Comparison of ENCODE assay signal across 10 mouse cellular contexts in the genomic region with DNA sequence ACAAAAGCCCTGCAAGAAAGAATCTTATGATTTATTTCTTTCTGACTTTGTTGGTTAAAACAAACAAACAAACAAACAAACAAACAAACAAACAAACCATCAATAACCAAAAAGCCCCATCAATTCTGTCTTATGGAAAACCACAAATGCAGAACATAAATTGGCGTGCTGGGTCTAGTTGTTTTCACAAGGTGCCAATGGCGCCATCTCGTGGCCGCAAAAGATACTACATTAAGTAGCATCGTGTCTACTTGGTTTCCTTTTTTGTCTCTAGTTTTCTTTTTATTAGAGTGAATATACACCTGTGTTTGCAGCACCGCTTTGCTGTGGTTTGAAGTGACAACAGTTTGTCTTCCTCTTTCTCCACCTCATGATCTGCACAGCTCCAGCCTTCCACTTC. TPM values are rescaled to one million over a fixed set of nuclear protein-coding genes. Genes with fewer than 3 reads are reported as not detected.
DNase-seq lines count a peak whose midpoint lies in the region; ATAC-seq and TF ChIP-seq lines count a peak whose summit lies in the region.
"Had no signal": no experiment of that assay in that cellular context is flagged by ENCODE, and none has a peak within 500 bp of the region (broad histone marks: within the 10 kb centered on the region; RNA-seq: fewer than 3 reads in every experiment).

No protein-coding gene starts in this region.

- no peak overlapping the region for H3K4me3 ChIP-seq in hindbrain, embryonic 14.5 days (replicated peaks; ENCODE audit: low read length)
- no peak overlapping the region for H3K4me3 ChIP-seq in hindbrain, embryonic 12.5 days
- H3K4me3 ChIP-seq in left cerebral cortex, adult 2 months, result no peak overlapping the region
- H3K4me3 ChIP-seq: embryonic facial prominence, embryonic 12.5 days had no signal

- peak; percentile 92 for DNase-seq in hindbrain, embryonic 14.5 days (ENCODE audit: low spot score)
- peak; percentile 83 for DNase-seq in adrenal gland, postnatal 10 days
- DNase-seq in embryo, embryonic 11.5 days (ENCODE audit: low read depth, low spot score), result peak; percentile 48
- DNase-seq in heart, postnatal 10 days, result peak; percentile 79 to 88
- DNase-seq in left cerebral cortex, adult 2 months (ENCODE audit: extremely low spot score in 1 of 2, low spot score in 2 of 2), result peak; percentile 72 to 73
- DNase-seq in natural killer cell, adult 2 months (ENCODE audit: low spot score in 2 of 2), result peak; percentile 35 to 69
- peak; percentile 57 for DNase-seq in testis, postnatal 14 days (ENCODE audit: low spot score)

- peak; percentile 79 for TF ChIP-seq CTCF in left cerebral cortex, adult 2 months (IDR thresholded peaks at IDR 0.05)

- intact Hi-C loops in heart, postnatal 10 days (cut with DNase I), result loop anchor here (1.0 to 10.0 kb wide), 3 partner anchors 78 to 896 kb away; no protein-coding TSS in a partner anchor
- intact Hi-C loops in left cerebral cortex, adult 2 months (cut with DNase I), result loop anchor here (1.0 kb wide), 1 partner anchor 78 kb away; no protein-coding TSS in a partner anchor

- H3K9me3 ChIP-seq in hindbrain, embryonic 14.5 days (ENCODE audit: control insufficient read depth, low read length), result no peaks in the 10 kb centered on the region
- H3K9me3 ChIP-seq in hindbrain, embryonic 12.5 days (replicated peaks), result no peaks in the 10 kb centered on the region
- H3K9me3 ChIP-seq: embryonic facial prominence, embryonic 12.5 days had no signal

- H3K4me2 ChIP-seq in hindbrain, embryonic 14.5 days (replicated peaks), result no peak overlapping the region
- H3K4me2 ChIP-seq in hindbrain, embryonic 12.5 days (replicated peaks), result no peak overlapping the region
- H3K4me2 ChIP-seq: embryonic facial prominence, embryonic 12.5 days had no signal

- H3K36me3 ChIP-seq in hindbrain, embryonic 14.5 days (replicated peaks; ENCODE audit: control insufficient read depth, insufficient read depth), result no peaks in the 10 kb centered on the region
- no peaks in the 10 kb centered on the region for H3K36me3 ChIP-seq in hindbrain, embryonic 12.5 days
- H3K36me3 ChIP-seq: embryonic facial prominence, embryonic 12.5 days had no signal

- peaks cover 6% of the 10 kb centered on the region for H3K27me3 ChIP-seq in hindbrain, embryonic 14.5 days (ENCODE audit: control insufficient read depth, insufficient read depth, low read length)
- H3K27me3 ChIP-seq in hindbrain, embryonic 12.5 days, result peaks cover 16% of the 10 kb centered on the region

- H3K4me1 ChIP-seq in hindbrain, embryonic 14.5 days (replicated peaks; ENCODE audit: control insufficient read depth, insufficient read depth, low read length), result no peaks in the 10 kb centered on the region
- H3K4me1 ChIP-seq in hindbrain, embryonic 12.5 days, result 0 out of 2 replicates have a peak, but pooled peaks cover 2% of the 10 kb centered on the region
- H3K4me1 ChIP-seq: embryonic facial prominence, embryonic 12.5 days had no signal

- no peak overlapping the region for H3K9ac ChIP-seq in hindbrain, embryonic 14.5 days
- H3K9ac ChIP-seq in hindbrain, embryonic 12.5 days, result no peak overlapping the region
- H3K9ac ChIP-seq: embryonic facial prominence, embryonic 12.5 days had no signal

- WGBS in hindbrain, embryonic 14.5 days, result 4% methylated on average over 6 of the region's 6 CpGs
- WGBS in hindbrain, embryonic 12.5 days, result 0% methylated on average over 6 of the region's 6 CpGs

- ATAC-seq in hindbrain, embryonic 14.5 days (ENCODE audit: low FRiP score), result no peak
- no peak for ATAC-seq in hindbrain, embryonic 12.5 days (ENCODE audit: low FRiP score)

- no peak overlapping the region for H3K27ac ChIP-seq in hindbrain, embryonic 14.5 days
- no peak overlapping the region for H3K27ac ChIP-seq in hindbrain, embryonic 12.5 days
- H3K27ac ChIP-seq in left cerebral cortex, adult 2 months, result no peak overlapping the region
- H3K27ac ChIP-seq: embryonic facial prominence, embryonic 12.5 days had no signal

RNA-seq across cellular contexts. Expression of a gene that starts 6.2 kb away (rescaled TPM):
- 0.28 and 0.60 TPM in 2 replicates for polyA plus RNA-seq in hindbrain, embryonic 14.5 days (2014; fragmentation: Nextera tagmentation; extraction: Ambion mirVana)
- 0.29 and 0.45 TPM in 2 replicates for polyA plus RNA-seq in hindbrain, embryonic 12.5 days (2016; fragmentation: Nextera tagmentation; extraction: Ambion mirVana)
- under 1 TPM; 0.33 TPM for total RNA-seq in adrenal gland, postnatal 10 days (2021)
- 10 to 100 TPM; 46.4 to 48.2 TPM for total RNA-seq in heart, postnatal 10 days (2021)
- under 1 TPM; 0.45 to 0.47 TPM for total RNA-seq in left cerebral cortex, adult 2 months (2021)

RNA-seq across cellular contexts. Expression of a gene that starts 22.0 kb away (rescaled TPM):
- 0.09 TPM in 1 of 2 replicates, not detected in the other for polyA plus RNA-seq in hindbrain, embryonic 14.5 days (2014; fragmentation: Nextera tagmentation; extraction: Ambion mirVana)
- not detected in 2 replicates for polyA plus RNA-seq in hindbrain, embryonic 12.5 days (2016; fragmentation: Nextera tagmentation; extraction: Ambion mirVana)
- total RNA-seq in adrenal gland, postnatal 10 days (2021), result not detected
- total RNA-seq in heart, postnatal 10 days (2021), result not detected
- not detected for total RNA-seq in left cerebral cortex, adult 2 months (2021)
- polyA plus RNA-seq: embryonic facial prominence, embryonic 12.5 days; neural tube, embryonic 14.5 days had no signal

Comparison
In these comparisons a context has a peak if more than half of its experiments do, and no peak if none do; other contexts are left out.
1. RNA of a gene that starts 6.2 kb away (total RNA-seq): 46.4 to 48.2 TPM in heart, postnatal 10 days; 0.45 to 0.47 TPM in left cerebral cortex, adult 2 months and 0.33 TPM in adrenal gland, postnatal 10 days; every median in the first group is over 10 times any median in the second.
2. Peak in every context shown above with its lines, with median percentiles within 50 percentile points of each other: DNase-seq.